Mouse (Mus musculus) midbrain, embryonic 14.5 days (tissue): ENCODE results near the gene Trim2. TPM values are rescaled to one million over a fixed set of nuclear protein-coding genes. Genes with fewer than 3 reads are reported as not detected.

Source experiments
- ATAC-seq: fragments of 200-750 bp; cut with Nextera tagmentation; 2 replicates; pipeline ENCODE4 v1.8.0; 2017; ENCODE audit warnings: moderate number of reproducible peaks, moderate library complexity; ENCODE audit not compliant: low FRiP score, low TSS enrichment
- DNase-seq: peaks from one replicate; pipeline ENCODE4 v3.0.0-alpha.2; 2015
- H3K27ac ChIP-seq: fragments of 300-500 bp; sonication (generic); replicated peaks from 2 replicates; pipeline ENCODE4 v1.5.1; 2014; ENCODE audit warnings: mild to moderate bottlenecking, low read depth, low read length, moderate library complexity
- H3K27me3 ChIP-seq: fragments of 300-500 bp; sonication (generic); 2 replicates; pipeline ENCODE4 v1.6.1; 2014; ENCODE audit warnings: low read length, control low read depth, mixed read lengths; ENCODE audit not compliant: control insufficient read depth, insufficient read depth
- H3K36me3 ChIP-seq: fragments of 300-500 bp; sonication (generic); 2 replicates; pipeline ENCODE4 v1.6.1; 2014; ENCODE audit warnings: low read length, control low read depth; ENCODE audit not compliant: control insufficient read depth, insufficient read depth
- H3K4me1 ChIP-seq: fragments of 300-500 bp; sonication (generic); 2 replicates; pipeline ENCODE4 v1.6.1; 2014; ENCODE audit warnings: mild to moderate bottlenecking, antibody characterized with exemption, low read length, control low read depth; ENCODE audit not compliant: control insufficient read depth, insufficient read depth
- H3K4me2 ChIP-seq: fragments of 300-500 bp; sonication (generic); 2 replicates; pipeline ENCODE4 v1.6.1; 2014; ENCODE audit warnings: mild to moderate bottlenecking, low read length, moderate library complexity
- H3K4me3 ChIP-seq: fragments of 300-500 bp; sonication (generic); replicated peaks from 2 replicates; pipeline ENCODE4 v1.5.1; 2014; ENCODE audit warnings: low read depth, low read length
- H3K9ac ChIP-seq: fragments of 300-500 bp; sonication (generic); replicated peaks from 2 replicates; pipeline ENCODE4 v1.6.1; 2014; ENCODE audit warnings: mild to moderate bottlenecking, low read length, moderate library complexity
- H3K9me3 ChIP-seq: fragments of 300-500 bp; sonication (generic); 2 replicates; pipeline ENCODE4 v1.6.1; 2016; ENCODE audit warnings: low read length, control low read depth, mixed read lengths; ENCODE audit not compliant: control insufficient read depth
- WGBS: fragments of 180-500 bp; shearing (Covaris S2); extraction: QIAGEN DNeasy Blood & Tissue Kit; methylation state at CpG from one replicate; pipeline ENCODE4 v1.1.7; 2014; 5-methylcytosine and 5-hydroxymethylcytosine counted together
- polyA plus RNA-seq: library from polyadenylated mRNA; unstranded; fragments of >200 nt; fragmentation: Nextera tagmentation; extraction: Ambion mirVana; gene quantifications from 2 replicates; pipeline ENCODE4 v1.2.1, GENCODE M21; 2014

The Trim2 gene
- polyA plus RNA-seq, 1 experiment from 2014 or later, result 154 TPM

DNA sequence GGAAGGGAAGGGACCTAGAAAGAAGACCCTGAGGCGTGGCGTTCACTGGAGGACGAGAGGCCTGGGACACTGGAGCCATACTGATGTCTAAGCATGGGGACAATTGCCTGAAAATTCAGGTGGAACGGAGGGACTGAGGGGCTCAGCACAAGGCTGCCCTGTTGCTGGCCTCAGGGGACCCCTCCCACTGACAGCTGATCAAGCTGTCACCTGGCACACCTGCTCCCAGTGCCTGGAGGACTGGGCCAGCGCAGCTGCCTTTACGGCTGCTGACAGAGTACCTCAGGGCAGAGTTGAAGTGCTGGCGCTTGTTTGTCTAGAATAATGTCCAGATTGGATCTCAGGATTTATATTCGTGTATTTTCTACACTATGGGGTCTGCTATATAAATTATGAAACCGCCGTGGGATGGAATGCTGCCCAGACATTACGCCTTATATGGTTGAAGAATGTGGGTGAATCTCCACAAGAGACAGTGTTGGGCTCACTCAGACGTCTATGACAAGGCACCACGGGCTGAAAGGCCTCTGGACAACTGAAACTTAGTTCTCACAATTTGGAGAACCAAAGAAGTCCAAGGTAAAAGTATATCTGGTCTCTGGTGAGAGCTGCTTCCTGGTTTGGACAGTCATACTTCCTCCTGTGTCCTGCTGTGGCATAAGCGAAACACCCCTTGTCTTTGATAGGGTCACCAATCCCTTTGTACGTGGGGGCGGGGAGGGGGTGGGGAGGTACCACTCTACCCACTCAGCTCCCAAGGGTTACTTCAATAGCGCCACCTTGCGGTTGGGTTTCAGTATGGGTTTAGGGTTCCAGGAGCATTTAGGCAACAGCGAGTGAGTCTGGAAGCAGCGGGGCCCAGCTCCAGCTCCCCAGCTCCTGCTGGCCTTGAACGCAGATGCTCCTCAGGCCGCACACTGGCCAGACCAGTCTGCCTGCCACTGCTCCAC, 27.0 kb upstream of the Trim2 start:
- ATAC-seq (0 out of 2 replicates have a peak, but pooled peaks have one; percentile 12), DNase-seq (peak; percentile 50)
- H3K36me3 ChIP-seq, result no peaks in the 10 kb centered on the region

GRCm38 (mm10) chr3:84330210-84330609, 23.5 kb upstream of the Trim2 start:
- H3K9me3 ChIP-seq, result no peaks in the 10 kb centered on the region
- 80% methylated on average over 2 of the region's 2 CpGs for WGBS
- H3K4me3 ChIP-seq, result no peak overlapping the region
- no peak for ATAC-seq
- no peaks in the 10 kb centered on the region for H3K36me3 ChIP-seq
- no peaks in the 10 kb centered on the region for H3K27me3 ChIP-seq
- no peak overlapping the region for H3K9ac ChIP-seq
- no peak overlapping the region for H3K4me2 ChIP-seq
- H3K4me1 ChIP-seq, result peaks cover 7% of the 10 kb centered on the region; the same call in 1 of the 2 replicates
- H3K27ac ChIP-seq, result no peak overlapping the region
- DNase-seq, result no peak

More for the DNA sequence above, 27.0 kb upstream of the Trim2 start:
- Histone ChIP-seq H3K27ac (no peak overlapping the region), H3K9me3 (no peaks in the 10 kb centered on the region), H3K27me3 (no peaks in the 10 kb centered on the region), H3K9ac (no peak overlapping the region), H3K4me3 (no peak overlapping the region), H3K4me2 (no peak overlapping the region), H3K4me1 (peaks cover 9% of the 10 kb centered on the region; the same call in 1 of the 2 replicates)
- WGBS, result 46% methylated on average over 22 of the region's 22 CpGs

- DNase-seq, result no peak
- WGBS, result 85% methylated on average over 12 of the region's 12 CpGs
- Histone ChIP-seq H3K36me3 (no peaks in the 10 kb centered on the region), H3K4me1 (0 out of 2 replicates have a peak, but pooled peaks cover 5% of the 10 kb centered on the region), H3K4me3 (no peak overlapping the region), H3K27ac (no peak overlapping the region), H3K4me2 (no peak overlapping the region), H3K27me3 (no peaks in the 10 kb centered on the region), H3K9ac (no peak overlapping the region), H3K9me3 (peaks cover 3% of the 10 kb centered on the region; the same call in 1 of the 2 replicates)
- ATAC-seq, result no peak
These were observed 18.3 kb upstream of the Trim2 start for GRCm38 (mm10) chr3:84324967-84325441.

DNA sequence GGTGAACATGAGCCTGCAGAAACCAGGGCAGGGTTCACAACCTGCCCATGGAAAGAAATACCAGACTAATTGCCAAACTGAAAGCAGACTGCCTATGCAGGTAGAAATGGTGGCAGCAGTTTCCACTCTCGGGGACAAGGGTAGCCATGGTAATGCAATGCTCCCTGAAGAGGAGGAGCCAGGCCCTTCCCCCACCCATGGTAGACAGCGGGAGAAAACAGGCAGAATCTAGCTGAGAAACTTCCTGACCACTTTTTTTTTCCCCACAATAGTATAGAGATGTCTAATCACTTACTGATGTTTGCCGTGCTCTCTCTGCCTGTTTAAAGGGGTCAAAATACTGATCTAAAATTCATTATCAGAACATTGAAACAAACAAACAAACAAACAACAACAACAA, 17.8 kb upstream of the Trim2 start:
- Histone ChIP-seq H3K36me3 (no peaks in the 10 kb centered on the region), H3K4me3 (no peak overlapping the region), H3K9ac (no peak overlapping the region), H3K4me1 (0 out of 2 replicates have a peak, but pooled peaks cover 5% of the 10 kb centered on the region), H3K27me3 (no peaks in the 10 kb centered on the region), H3K9me3 (peaks cover 3% of the 10 kb centered on the region; the same call in 1 of the 2 replicates), H3K27ac (no peak overlapping the region), H3K4me2 (no peak overlapping the region)
- DNase-seq (peak; percentile 39), ATAC-seq (no peak)
- WGBS, result 26% methylated on average over 3 of the region's 3 CpGs

DNA sequence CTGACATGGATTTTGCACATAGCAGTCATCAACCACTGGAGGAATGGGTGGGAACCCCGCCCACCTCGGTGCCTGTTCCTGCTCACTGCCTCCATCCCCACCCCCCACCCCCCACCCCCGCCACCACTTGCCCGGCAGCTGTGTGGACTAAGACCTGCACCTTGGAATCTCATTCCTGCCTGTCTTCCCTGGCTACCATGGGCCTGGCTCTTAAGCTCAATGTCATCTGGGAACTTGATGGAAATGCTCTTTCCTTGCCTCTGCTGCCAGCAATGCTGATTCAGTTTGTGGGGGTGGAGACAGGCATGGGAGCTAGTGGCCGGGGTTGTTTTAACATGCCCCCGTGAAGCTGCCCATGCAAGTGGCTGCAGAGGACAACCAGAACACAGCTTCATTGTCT, 17.3 kb upstream of the Trim2 start:
- Histone ChIP-seq H3K9ac (no peak overlapping the region), H3K27ac (no peak overlapping the region), H3K4me3 (no peak overlapping the region), H3K4me2 (no peak overlapping the region), H3K36me3 (no peaks in the 10 kb centered on the region), H3K4me1 (0 out of 2 replicates have a peak, but pooled peaks cover 5% of the 10 kb centered on the region), H3K27me3 (no peaks in the 10 kb centered on the region), H3K9me3 (peaks cover 3% of the 10 kb centered on the region; the same call in 1 of the 2 replicates)
- no peak for DNase-seq
- 32% methylated on average over 6 of the region's 6 CpGs for WGBS
- ATAC-seq, result no peak

GRCm38 (mm10) chr3:84319504-84319903, 12.8 kb upstream of the Trim2 start:
- no peak overlapping the region for H3K4me2 ChIP-seq
- ATAC-seq, result no peak

GRCm38 (mm10) chr3:84318865-84319264, 12.2 kb upstream of the Trim2 start:
- Histone ChIP-seq H3K4me1 (no peaks in the 10 kb centered on the region), H3K36me3 (no peaks in the 10 kb centered on the region), H3K9me3 (peaks cover 3% of the 10 kb centered on the region; the same call in 1 of the 2 replicates), H3K27me3 (no peaks in the 10 kb centered on the region), H3K27ac (no peak overlapping the region), H3K4me3 (no peak overlapping the region), H3K4me2 (no peak overlapping the region), H3K9ac (no peak overlapping the region)
- ATAC-seq, result no peak
- DNase-seq, result no peak
- 95% methylated on average over 4 of the region's 4 CpGs for WGBS

More at GRCm38 (mm10) chr3:84319504-84319903, 12.8 kb upstream of the Trim2 start:
- H3K9ac ChIP-seq, result no peak overlapping the region
- no peaks in the 10 kb centered on the region for H3K27me3 ChIP-seq
- no peaks in the 10 kb centered on the region for H3K36me3 ChIP-seq
- H3K9me3 ChIP-seq, result peaks cover 3% of the 10 kb centered on the region; the same call in 1 of the 2 replicates
- no peak overlapping the region for H3K27ac ChIP-seq
- no peak overlapping the region for H3K4me3 ChIP-seq
- H3K4me1 ChIP-seq, result 0 out of 2 replicates have a peak, but pooled peaks cover 5% of the 10 kb centered on the region
- no peak for DNase-seq
- 92% methylated on average over 3 of the region's 3 CpGs for WGBS

DNA sequence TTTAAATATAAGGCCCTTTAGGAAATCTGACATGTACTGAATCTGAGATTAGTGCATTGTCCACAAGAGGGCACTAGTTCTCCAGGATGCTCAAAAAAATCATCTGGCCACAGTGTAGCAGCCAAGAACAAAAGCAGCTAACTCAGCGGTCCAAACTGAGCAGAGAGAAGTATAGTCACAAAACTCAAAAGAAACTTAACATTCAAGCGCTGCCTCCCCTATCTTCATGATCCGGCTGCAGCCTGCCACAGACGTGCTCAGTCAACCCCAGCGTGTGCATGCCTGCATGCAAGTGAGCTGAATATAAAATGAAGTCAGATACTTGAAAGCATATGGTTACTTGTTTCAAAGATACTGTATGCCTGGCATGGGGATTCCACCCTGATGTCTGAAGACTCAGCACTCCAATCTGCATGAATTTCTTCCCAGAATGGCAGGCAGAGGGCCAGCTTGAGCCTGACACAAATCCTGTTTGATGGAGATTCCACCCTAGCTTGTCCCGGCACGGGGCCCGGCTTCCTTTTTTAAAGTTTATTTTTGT, 8.0 kb upstream of the Trim2 start:
- ATAC-seq (peak; percentile 61), DNase-seq (peak; percentile 94)
- Histone ChIP-seq H3K27ac (peak overlapping the region; percentile 39; the same call in 1 of the 2 replicates), H3K9ac (no peak overlapping the region), H3K4me3 (no peak overlapping the region), H3K9me3 (no peaks in the 10 kb centered on the region), H3K4me2 (peak overlapping the region; percentile 36), H3K36me3 (no peaks in the 10 kb centered on the region), H3K4me1 (no peaks in the 10 kb centered on the region), H3K27me3 (no peaks in the 10 kb centered on the region)
- 18% methylated on average over 8 of the region's 8 CpGs for WGBS
